Mouse (Mus musculus) erythroblast, adult 5-6 weeks (primary cell): ENCODE data around the gene Ube2d3. TPM values are rescaled to one million over a fixed set of nuclear protein-coding genes. Genes with fewer than 3 reads are reported as not detected.
"Not testable (repeated sequence)": the region's sequence is repeated elsewhere in the genome, so short reads cannot be mapped to it uniquely, and the experiment has no call there.

Source experiments
- ATAC-seq: replicated peaks from 2 replicates; pipeline ENCODE4 v1.8.0; 2016; ENCODE audit warnings: moderate number of reproducible peaks, mild to moderate bottlenecking, moderate TSS enrichment, inconsistent platforms; ENCODE audit not compliant: poor library complexity, low FRiP score, severe bottlenecking
- total RNA-seq, 2 experiments: library from RNA; stranded (forward) in 1 of 2; stranded (reverse) in 1 of 2; fragments of 150-400 nt in 1 of 2; fragments of 200-764, 138-1000 nt in 1 of 2; gene quantifications; 2 replicates each; pipeline versions ENCODE4 v1.2.3 to v1.2.4; 2015 to 2017; ENCODE audit warnings: low replicate concordance in 2 of 2

The Ube2d3 gene
- total RNA-seq, 2 experiments from 2014 or later = 276 to 352 TPM

DNA sequence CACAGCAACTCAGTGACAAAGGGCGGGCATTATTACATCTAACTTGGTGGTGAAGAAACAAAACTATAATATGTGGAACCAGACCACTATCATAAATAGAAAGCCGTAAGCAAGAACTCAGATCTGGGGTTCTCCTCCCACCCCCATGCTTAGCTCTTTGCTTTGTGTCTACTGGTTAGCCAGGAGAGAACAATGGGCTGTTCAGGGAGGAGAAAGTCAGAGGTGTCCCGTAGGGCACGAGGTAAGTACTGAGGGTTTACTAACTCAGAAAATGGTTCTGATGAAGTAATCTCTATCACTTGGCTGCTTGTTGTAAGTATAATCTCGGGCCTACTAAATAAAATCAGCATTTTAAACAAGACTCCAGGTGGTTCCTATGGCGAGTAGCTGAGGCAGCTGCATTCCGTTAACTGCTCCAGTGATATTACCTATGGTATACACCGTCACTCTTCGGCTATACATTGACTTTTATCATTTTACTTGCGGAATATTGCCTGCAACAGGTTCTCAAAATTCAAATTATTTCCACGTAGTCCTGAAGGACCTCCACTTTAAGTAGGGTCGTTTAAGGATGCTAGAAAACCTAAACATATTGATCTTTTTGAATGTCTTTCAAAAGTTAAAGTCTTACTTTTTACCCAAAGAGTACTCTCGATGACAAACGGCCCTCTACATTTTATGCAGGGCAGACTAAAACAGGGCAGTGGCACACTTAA lies 890 bp upstream of the Ube2d3 start:
- ATAC-seq = no peak

DNA sequence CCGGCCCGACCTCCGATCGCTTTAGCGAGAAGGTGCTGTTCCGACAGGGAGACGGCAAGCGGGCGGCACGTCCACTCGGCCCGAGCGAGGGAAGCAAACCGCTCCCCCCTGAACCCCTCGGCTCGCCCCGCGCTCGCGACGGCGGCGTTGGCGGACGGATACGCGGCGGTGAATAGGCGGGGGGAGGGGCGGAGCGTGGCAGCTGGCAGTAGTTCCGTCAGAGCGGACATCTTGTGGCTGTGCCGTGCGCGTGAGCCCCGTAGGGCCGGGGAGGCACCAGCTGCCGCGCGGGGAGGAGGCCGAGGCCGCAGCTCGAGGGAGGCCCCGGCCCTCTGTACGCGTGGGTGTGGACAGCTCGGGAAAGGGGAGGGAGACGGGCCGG lies 573 bp downstream of the Ube2d3 start:
- peak; percentile 45 for ATAC-seq

DNA sequence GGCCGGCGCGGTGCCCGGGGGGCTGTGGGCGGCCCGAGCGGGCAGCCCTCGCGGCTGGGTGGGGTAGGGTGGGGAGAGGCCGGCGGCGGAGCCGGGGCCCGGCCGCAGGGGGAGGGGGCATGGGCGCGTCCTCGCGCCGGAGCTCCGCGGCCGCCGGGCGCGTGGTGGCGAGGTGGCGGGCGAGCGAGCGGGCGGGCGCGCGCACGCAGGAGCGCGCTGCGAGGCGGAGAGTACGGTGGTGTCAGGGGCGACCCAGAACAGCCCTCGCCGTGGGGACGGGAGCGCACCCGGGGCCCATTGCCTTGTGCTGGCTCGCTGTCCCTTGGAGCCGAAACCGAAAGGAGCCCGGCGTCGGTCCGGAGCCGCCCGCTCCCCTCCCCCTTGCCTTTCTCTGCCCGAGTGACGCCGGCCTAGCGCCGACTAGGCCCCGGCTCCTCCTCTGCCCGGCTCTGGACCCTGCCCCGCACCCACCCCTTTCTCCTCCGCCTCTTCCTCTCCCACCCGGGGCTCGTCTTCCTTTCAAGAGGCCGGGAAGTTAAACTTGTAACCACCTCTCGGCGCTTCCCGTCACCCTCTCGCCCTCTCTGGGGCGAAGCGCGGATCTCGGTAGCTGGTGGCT lies 1.1 kb downstream of the Ube2d3 start:
- peak; percentile 43 for ATAC-seq

DNA sequence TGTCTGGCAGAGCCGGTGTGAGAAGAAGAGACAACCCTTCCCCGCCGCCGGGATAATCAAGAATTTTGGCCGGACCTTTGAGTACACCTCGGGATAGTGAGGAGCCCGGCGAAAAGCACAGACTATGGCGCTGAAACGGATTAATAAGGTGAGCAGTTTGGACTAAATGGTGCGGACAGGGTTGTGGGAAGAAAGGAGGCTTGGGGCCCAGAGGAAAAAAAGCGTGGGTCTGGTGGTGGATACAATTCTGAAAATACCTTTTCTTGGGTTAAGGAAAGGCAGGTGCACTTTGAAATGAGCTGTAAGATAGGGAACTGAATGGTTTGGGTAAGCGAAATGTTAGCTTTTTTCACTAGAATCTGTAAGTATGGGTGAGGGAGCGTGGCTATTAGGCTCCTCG lies 1.7 kb downstream of the Ube2d3 start:
- ATAC-seq = no peak

DNA sequence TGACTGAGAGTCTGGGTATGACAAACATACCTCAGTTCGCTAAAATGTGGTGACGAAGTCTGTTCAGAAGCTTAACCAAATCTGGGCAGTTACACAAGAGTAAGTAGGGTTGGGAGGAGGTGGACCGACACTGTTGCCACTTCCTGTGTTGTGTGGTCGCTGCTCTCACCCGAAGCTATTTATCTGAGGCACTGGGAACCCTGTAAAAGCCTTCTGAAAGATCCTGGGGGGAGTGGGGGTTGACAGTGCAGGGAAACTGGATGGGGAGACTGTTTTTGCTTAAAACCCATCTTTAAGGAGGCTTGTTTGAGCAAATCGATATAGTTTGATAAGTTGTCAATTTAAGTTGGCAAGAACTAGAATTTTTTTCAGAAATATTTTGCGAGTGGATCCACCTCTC lies 2.3 kb downstream of the Ube2d3 start:
- peak; percentile 57 for ATAC-seq

DNA sequence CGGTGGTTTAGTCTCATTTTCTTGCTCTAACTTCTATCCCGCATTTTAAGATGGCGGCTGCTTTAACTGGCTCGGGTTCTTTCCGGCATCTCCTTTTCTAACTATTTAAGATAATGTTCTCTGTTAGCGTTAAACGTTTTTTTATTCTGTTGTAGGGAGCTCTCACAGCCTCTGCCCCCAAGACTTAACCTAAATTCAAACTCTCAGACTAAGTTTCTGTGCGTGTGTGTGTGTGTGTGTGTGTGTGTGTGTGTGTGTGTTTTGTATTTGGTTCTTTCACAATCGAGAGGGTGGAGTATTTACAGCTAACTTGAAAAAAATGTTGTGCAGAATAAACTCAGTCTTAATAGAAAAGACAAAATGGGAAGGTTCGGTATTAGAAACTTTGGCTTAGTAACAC lies 2.7 kb downstream of the Ube2d3 start:
- peak; percentile 48 for ATAC-seq

DNA sequence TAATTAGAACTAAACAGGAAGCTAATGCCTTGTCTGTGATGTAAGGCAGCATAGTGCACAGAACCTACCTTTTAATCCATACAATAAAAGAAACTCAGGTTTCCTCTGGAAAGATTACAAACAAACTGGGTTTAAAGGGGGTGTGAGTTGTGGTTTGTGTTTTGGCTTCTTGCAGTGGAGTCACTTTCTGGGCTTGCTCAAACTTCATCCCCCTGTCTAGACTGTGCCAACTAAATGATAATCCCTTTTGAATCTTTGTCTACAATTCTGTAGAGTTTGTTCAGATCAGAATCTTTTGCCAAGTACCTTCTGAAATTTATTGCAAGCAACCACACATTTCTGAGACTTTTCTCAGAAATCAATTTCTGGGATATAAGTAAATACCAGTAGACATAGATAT lies 7.0 kb downstream of the Ube2d3 start:
- ATAC-seq = no peak

DNA sequence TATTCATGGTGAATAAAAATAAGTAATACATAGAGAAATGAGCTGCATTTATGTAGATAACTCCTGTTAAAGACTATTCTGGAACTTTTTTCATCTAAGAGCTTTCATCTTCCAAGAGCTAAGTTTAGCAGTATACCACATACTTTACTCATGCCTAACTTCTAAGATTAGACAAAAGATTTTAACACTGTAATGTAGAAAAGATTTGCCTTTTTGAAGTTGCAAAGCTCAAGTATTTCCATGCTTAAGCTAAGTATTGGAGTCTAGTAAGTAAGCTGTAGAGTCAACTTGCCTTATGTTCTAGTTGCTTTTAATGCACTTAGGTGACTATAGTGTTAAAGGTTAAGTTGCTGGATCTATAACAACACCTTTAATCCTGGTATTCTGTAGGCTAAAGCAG lies 21.0 kb downstream of the Ube2d3 start:
- no peak for ATAC-seq

DNA sequence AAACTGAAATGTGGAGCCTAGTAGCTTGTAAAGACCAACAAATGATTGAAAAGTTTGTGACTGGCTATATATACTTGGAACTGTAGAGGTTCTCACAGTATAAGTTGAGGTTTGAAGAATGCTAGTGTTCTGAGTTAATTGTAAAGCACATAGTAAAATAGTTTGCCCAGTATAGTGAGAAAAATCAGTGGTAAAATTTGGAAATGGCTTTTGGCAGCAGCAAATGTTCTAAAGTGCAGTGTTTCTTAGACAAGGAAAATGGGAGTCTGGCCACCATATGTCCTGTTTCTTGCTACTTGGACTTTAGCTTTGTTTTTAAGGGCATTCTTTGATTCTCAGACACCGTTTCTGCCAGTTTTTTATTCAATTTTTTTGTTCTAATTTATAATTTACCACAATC lies 30.5 kb downstream of the Ube2d3 start:
- ATAC-seq = no peak

DNA sequence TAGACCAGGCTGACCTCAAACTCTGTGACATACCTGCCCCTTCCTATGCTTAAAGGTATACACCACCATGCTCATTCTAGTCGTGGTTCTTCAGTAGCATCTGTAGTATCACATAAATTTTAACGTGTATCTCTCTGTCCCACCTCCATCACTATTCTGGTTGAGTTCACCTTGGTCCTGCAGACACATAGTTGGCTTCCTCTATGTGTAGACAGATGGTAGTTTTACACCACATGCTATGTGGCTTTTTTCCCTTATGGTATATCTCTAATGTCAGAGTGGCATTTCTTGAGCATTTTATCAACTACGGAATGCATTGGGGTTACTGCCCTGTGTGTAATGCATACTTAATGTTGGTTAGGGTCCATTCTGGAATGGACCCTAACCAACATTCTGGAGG lies 31.2 kb downstream of the Ube2d3 start:
- ATAC-seq = no peak; the same call in 1 of the 2 replicates

DNA sequence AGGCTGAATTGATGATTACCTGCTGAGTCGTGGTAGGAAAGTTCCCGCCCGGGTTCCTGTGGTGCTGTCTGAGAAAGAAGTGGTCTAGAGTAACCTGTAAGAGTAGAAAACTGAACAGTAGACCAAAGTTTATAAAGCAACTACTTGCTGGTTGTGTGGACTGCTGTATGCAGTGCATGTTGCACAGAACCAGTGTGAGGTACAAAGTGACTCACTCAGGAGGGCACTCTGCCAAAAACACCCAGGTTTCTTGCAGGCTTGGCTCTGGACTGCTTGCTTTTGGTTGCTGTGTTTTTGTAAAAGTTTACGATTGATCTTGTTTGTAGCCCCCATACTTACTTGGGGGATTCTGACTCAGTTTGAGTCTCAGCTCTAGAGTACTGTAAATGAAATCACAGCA lies 32.0 kb downstream of the Ube2d3 start:
- ATAC-seq = 0 out of 2 replicates have a peak, but pooled peaks have one; percentile 52

DNA sequence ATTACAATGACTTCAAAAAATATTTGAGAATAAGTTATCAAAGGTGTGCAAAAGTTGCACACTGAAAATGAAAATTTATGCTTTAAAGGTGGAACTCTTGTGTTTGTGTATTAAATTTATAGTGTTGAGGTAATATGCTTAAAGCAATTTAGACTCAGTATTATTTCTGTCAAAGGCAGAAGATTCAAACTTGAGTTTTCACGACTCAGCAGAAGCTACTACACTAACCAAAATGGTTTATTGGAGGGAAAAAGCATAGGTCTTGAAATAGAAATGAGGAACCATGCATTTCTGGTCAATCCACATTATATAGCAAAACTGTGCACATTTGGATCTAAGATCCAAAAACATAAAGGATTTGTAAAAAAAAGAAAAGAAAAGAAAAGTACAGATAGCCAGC lies 32.9 kb downstream of the Ube2d3 start:
- ATAC-seq = no peak

DNA sequence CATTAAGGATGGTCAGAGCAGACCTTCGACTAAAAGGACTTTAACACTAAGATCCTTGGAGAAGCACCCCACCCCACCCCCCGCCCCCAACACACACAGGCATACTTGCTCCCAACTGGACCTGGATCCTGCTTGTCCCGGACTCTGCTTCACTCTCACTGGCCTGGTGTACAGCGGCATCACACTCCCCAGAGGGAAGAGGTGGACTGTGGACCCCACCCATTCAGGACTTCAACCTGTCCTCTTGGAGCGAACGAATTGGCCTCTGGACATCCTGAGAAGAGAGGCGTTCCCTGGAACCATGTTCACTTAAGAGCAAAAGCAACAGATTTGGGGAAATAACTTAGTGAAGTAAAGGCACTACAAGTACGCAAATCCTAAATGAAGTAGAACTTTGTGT lies 37.1 kb downstream of the Ube2d3 start:
- ATAC-seq = no peak

DNA sequence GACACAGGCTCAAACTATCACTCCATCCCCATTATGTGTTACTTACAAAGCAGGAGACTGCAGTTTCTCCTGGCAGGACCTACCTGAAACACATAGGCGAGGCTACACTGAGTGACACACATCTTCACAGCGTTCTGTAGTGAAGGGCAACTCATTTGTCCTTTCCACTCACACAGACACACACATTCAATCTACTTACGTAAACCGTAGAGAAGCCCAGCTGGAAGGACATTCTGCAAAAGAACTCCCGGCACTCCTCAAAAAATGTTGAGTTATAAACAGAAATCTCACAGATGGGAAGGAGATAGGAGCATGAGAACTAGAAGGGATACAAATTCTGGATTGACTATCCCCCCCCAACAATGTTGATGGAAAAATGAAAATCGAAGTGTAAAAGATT lies 38.3 kb downstream of the Ube2d3 start:
- ATAC-seq = no peak

DNA sequence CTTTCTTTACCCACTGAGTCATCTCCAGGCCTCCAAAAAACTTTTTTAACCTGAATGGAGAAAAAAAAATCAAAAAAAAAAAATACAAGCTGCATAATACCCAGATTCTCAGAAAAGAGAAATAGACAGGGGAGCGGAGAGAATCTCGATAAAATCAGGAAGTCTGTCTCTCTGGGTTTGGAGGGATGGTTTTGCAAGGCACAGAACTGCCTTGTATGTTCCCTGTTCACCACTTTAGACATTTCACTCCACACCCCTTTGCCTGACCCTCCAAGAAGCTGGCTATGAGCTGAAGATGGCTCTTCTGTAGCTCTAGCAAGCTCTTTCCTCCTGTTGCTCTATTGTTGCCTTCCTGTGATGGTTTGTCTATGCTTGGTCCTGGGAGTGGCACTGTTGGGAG lies 39.0 kb downstream of the Ube2d3 start:
- ATAC-seq = no peak

DNA sequence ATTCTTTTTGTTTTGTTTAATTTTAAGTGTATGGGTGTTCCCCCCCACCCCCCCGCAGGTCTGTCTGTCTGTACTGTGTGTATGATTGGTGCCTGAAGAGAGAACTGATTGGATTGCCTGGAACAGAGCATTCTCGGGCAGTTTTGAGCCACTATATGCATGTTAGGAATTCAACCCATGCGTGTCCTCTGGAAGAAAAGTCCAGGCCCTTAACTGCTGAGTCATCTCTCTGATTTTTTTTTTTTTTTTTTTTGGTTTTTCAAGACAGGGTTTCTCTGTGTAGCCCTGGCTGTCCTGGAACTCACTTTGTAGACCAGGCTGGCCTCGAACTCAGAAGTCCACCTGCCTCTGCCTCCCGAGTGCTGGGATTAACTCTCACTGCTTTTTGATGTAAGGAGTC lies 41.1 kb downstream of the Ube2d3 start:
- not testable (repeated sequence) for ATAC-seq

DNA sequence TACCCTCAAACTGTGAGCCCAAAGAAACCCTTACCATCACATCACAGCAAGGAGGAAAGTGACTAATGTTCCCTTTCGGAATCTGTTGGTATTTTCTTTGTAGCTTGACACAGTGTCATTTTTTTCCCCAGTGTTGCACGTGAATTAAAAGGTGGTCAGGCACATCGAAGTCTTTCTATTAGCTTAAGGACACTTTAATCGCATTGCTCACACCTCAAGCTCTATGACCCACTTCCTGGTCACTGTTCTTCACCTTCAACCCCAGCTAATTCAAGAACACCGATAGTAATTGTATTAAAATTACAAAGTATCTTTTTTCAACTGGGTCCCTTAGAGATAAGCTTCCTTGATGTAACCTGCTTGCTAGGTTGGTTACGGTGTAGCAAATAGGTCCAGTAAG lies 42.8 kb downstream of the Ube2d3 start:
- ATAC-seq = no peak

DNA sequence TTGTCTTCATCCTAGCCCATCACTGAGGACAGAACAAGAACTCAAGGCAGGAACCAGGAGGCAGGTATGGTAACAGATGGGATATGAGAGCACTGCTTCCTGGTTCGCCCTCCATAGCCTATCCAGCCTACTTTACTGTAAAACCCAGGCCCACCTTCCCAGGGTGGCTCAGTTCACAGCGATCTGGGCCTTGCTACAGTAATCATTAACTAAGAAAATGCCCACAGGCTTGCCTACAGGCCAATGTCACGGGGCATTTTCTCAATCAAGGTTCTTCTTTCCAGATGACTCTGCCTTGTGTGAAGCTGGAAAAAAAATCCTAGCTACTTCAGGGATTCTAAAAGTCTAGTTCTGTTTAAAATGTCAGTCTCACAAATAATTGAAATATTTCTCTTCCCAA lies 43.7 kb downstream of the Ube2d3 start:
- no peak for ATAC-seq

DNA sequence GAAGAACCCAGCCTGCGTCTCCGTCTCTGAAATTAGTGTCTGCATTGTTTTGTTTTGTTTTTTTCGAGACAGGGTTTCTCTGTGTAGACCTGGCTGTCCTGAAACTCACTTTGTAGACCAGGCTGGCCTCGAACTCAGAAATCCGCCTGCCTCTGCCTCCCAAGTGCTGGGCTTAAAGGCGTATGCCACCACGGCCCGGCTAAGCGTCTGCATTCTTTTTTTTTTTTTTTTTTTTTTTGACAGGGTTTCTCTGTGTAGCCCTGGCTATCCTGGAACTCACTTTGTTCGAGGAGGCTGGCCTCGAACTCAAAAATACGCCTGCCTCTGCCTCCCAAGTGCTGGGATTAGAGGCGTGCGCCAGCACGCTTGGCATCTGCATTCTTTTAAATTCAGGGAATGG lies 46.7 kb downstream of the Ube2d3 start:
- not testable (repeated sequence) for ATAC-seq

DNA sequence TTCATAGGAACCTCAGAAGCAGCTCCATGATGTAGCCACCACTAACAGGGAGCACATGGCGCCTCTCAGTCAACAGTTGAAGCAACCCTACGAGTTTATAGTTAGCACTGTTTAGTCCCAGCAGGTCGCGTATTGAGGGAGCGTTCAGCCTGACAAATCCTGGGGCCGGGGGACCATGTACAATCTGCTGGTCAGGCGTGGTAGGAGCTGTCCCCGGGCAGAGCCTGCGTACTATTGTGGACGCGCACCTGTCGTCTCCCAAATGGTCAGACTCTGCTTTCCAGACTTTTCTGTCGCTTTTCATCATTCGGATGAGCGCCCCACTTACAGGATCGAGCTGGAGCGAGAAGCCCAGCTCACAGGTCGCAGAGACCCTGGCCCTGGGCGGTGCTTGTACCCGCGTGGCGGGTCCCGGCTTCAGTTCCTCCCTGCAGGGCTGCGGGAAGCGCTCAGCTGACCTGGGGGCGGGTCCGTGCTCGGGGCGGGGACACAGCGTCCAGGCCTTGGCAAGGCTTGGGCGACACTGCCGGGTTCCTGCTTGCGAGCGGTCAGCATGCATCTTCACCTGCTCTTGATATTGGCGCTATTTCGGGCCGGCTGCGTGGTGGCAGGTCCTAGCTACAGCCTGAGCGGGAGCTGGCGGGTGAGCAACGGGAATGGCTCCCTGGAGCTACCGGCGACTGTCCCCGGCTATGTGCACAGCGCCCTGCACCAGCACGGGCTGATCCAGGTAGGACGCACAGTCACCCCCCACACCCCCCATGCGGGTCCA lies 47.4 kb downstream of the Ube2d3 start, which contains the start of gene Manba:
Gene Manba, plus strand, starts transcription at position 484 of the 772 bp plus-strand sequence.
- ATAC-seq = peak; percentile 97

DNA sequence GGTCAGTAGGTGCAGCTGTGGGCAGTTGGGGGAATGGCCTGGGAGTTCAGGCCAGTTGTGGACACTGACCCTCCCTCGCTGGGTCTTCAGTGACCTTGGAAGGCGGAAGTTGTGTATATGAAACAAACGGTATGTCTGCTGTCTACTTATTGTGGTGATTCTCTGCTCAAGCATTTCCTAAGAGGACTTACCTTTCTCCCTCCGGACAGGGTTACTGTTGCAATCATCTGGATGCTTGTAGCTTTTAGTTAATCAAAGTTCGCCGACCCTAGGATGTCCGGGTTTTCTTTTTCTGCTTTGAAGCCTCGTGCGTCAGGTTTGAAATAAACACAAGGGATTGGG lies 47.9 kb downstream of the Ube2d3 start:
- peak; percentile 19; the same call in 1 of the 2 replicates for ATAC-seq
